Mouse (Mus musculus) natural killer cell, adult 2 months (primary cell): ENCODE data around the gene Faf1.

ENCODE experiments used
- DNase-seq, 2 experiments: peaks; one replicate each; pipeline ENCODE4 v3.0.0; 2022; ENCODE audit warnings: low spot score in 2 of 2

The Faf1 gene

DNA sequence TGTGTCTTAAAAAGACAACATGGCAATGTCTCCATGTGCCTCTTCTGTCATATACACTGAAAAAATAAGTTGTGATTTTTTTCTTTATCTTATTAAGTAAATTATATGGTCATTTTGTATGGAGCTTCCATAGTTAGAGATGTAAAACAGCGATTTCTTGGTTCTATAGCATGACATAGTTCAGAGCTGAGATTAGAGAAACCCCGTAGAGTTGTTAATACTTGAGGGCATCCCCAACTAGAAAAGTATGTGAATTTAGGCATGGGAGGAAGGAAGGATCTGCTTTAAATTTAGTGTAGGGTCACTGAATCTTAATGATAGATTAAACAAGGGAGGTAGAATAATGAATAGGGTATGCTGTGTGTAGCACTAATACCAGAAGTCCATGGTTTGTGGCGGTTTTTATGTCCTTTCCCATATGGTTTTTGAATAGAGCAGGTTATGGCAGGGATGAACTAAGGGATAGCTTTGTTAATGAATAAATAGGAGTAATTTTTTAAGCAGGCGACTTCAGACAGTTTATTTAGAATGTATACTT lies 106.3 kb downstream of the Faf1 start:
- no peak for DNase-seq

DNA sequence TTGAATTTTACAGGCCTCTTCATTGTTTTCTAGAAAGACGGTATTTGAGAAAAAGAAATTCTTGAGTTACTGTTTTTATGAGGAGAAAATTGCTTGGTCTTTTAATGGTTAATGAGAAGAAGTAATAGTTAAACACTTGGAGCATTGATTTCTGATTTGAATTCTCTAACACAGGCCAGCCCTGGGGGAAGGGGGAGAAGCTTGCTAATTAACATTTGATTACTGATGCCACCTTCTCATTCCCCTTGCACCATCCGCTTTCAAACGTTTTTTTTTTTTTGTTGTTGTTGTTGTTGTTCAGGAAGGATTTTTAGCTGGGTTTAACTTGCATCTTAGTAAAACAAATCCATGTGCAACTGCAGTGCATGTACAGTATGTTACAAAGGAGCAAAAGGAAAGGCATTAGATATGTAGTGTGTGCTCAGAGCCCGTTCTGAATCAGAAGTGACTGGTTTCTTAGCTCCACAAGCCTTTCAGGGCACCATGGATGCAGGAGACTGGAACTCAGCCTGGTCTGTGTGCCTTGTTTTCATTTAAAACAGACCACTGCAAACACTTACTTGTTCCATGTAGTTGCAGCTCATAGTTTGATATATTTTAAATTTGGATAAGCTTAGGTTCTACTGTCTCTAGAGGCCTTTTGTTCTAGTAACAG lies 113.1 kb downstream of the Faf1 start:
- DNase-seq, result no peak

GRCm38 (mm10) chr4:109792331-109792730 lies 115.9 kb downstream of the Faf1 start:
- no peak for DNase-seq

DNA sequence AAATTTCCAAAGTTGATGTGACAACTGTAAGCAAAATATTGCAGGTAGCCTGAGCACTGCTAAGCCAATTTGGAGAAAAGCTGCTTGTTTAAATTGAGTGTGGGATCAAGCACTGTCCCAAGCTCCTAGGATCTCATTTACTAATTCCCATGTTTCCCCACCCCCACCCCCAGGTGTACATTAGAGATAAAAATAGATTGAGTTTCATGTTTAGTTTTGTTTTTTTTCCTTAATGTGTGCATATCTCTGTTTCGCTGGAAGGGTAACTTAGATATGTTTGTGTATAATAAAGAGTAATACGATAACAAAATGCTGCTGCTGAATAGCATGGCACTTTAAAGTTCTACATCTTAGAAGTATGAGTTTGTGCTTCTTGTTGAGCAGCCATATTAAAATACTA lies 116.7 kb downstream of the Faf1 start:
- DNase-seq, result no peak

- no peak for DNase-seq
Measured at GRCm38 (mm10) chr4:109797511-109798182, 121.3 kb downstream of the Faf1 start.

GRCm38 (mm10) chr4:109806408-109806807 lies 130.0 kb downstream of the Faf1 start:
- DNase-seq, result no peak

GRCm38 (mm10) chr4:109815161-109815560 lies 138.8 kb downstream of the Faf1 start:
- no peak for DNase-seq

GRCm38 (mm10) chr4:109815592-109815991 lies 139.2 kb downstream of the Faf1 start:
- no peak for DNase-seq

- no peak for DNase-seq
Measured at GRCm38 (mm10) chr4:109819455-109819854, 143.1 kb downstream of the Faf1 start.

DNA sequence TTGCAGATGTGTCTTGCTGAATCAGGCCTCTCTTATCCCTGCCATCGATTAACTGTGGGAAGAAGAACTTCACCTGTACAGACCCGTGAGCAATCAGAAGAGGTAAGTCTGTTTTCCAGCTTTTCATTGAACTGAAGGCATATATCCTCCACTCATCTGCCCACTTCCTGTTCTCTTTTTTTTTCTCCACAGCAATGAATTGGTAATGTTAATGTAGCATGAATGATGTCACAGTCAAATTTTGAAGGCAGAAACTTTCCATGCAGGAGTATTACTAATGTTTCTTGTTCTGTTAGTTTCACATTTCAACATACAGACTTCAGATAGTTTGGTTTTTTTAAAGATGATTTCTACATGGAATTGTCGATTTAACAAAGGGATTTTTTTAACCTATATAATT lies 153.4 kb downstream of the Faf1 start:
- DNase-seq, result no peak

GRCm38 (mm10) chr4:109857851-109858250 lies 181.5 kb downstream of the Faf1 start:
- no peak for DNase-seq

- DNase-seq, result no peak
Measured at GRCm38 (mm10) chr4:109858571-109859392, 182.4 kb downstream of the Faf1 start.

- DNase-seq, result no peak
Measured at GRCm38 (mm10) chr4:109859401-109859800, 183.0 kb downstream of the Faf1 start.

GRCm38 (mm10) chr4:109860256-109860655 lies 183.9 kb downstream of the Faf1 start:
- no peak for DNase-seq

DNA sequence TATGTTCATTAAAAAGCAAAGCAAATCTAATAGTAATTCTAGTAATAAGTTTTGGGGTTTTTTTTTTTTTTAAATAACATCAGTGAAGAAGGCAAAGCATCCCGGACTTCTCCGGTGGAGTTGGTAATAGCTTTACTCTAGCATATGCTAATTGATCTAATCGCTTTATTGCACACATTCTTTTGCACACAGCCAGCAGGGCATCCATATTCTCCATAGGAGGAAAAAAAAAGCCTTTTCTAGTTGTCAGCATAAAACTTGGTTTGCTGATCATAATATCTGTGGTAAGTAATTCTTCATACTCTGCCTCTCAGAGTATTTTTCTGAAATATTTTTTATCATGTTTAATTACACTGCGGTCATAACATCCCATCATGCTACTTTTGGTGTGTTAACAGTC lies 185.9 kb downstream of the Faf1 start:
- DNase-seq, result no peak

DNA sequence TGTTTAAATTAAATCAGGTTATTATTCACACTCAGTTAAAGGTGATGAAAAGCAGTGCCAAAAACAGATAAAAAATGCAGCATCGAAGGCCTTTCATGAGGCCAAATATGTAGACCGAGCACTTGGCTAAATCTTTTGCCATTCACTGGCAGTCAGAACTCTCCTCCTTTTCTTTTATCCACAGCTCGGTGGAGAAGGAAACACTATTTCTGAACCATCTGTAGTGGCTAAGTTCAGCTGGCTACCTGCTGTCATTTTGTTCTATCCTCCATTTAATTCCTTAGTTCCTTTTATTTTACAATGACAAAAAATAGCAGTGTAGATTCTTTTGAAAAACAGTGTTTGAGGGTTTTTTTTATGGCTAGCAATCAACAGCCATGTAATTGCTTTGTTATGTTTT lies 186.6 kb downstream of the Faf1 start:
- no peak for DNase-seq

- DNase-seq, result no peak
Measured at GRCm38 (mm10) chr4:109868897-109869484, 192.6 kb downstream of the Faf1 start.

GRCm38 (mm10) chr4:109884333-109884732 lies 207.9 kb downstream of the Faf1 start:
- DNase-seq, result no peak

GRCm38 (mm10) chr4:109887856-109888357 lies 211.5 kb downstream of the Faf1 start:
- DNase-seq, result no peak

DNA sequence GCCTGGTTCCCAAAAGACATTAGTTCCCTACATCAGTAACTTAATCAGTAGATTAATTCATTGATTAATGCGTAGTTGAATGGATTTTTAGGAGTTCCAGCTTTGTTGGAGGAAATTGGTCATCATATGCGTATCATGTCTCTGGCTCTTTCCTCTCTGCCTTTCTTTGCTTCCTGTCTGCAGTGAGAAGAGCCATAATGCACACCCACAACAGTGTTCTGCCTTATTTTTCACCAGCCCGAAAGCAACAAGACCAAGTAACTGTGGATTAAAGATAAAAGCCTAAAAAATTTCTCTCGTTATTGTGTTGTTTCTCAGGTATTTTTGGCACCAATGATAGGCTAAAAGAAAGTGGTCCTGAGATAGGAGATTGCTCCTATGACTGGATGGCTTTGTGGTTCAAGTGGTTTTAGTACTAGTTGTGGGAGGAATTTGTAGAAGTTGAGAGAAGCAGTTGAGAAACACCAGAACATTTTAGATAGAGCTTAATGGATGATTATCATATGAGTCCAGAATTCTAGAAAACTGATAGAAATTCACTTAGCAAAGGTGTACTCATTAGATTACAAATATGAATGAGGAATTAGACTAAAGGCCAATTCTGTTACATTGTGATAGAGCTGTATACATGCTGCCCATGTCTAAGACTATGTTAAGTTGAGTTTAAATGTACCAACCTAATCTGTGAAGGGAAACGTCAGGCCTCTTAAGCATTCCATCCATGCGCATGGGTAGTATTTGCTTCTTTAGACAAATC lies 221.6 kb downstream of the Faf1 start:
- DNase-seq, result no peak

DNA sequence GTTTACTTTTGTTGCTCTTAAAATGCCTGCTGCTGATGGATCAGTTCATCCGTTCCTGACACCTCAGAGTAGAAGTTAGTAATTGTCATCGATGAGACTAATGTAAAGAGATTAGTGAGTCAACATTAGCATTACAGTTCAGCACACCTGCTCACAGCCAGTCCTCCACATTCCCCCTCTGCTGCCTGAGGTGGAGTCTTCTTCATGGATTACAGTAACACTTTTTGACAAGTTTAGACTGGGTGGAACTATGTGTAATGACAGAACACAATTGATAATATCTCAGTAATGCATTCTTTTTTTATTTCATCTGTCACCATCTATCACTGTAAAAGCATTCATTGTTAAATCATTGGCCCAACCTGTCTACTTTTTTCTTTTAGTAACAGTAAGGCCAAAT lies 224.7 kb downstream of the Faf1 start:
- DNase-seq, result no peak
